Mouse (Mus musculus): ENCODE measurements around the gene Rfx2.

Gene Rfx2

DNA sequence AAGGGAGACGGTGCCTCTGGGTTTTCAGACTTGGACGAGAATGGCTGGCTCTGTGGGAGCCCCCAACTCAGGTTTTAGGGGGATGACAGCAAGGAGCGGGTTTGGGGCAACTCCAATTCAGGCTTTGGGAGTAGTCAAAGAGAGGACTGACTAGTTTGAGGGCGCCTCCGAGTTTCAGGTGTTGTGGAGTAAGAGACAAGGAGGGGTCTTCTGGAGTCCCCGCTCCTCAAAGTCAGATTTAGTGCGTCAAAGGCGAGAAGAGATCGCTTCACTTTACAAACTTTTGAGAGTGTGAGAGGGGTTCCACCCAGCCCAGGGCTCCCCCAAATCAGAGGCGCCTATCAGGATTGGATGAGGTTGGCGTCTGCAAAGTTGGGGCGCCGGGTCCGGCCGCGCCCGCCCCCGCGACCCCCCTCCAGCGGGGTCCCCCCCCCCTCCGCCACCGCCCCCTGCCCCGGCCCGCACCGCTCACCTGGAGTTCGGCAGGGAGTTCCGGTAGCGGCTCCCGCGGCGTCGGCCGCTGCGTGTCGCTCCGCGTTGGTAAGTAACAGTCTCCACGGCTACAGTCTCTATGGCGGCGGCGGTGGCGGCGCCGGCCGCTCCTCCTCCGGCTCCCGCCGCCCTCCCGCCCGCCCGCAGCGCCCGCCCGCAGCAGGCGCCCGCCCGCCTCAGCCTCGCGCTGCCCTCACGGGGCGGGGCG lies at the start of gene Rfx2:
TSS of gene Rfx2 (minus strand) at position 603 of the 700 bp plus-strand sequence.
- DNase-seq (ENCODE audit: low read depth, low spot score) = peak; percentile 6

DNA sequence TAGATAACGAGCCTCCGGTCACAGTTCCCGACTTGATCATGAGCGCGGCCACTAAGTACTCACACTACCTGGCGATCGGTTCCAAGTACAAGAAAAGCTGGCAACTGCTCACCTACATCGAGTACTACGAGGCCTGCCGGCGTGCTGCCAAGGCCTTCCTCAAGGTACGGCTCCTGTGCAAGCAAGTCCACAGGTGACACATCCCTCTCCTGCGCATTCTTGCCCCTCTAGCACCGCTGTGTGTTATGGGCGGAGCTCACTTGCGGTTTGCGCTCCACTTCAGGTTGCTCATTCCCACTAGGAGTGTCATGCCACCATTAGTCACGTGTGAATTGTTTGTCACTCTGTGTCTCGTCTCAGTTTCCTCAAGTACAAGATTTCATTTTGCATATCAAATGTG lies 46.6 kb upstream of the Rfx2 start:
- no peak for DNase-seq (ENCODE audit: low read depth, low spot score)

DNA sequence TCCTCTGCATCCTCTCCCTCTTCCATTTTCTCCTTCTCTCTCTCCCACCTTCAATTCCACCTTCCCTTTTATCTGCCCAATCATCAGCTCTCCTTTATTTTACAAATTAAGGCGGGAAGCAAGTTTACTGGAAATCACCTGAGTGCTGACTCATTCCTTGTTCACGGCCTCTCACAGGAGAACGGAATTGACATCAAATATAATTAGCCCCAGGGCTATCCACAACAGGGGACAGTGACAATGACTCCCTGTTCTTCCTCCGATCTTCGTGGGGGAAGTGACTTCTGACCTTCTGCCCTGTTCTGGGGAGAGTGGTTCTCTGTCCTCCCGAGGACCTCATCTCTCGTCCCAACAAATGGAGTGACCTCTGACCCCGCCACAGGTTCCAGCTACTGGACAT lies 46.2 kb upstream of the Rfx2 start:
- DNase-seq (ENCODE audit: low read depth, low spot score) = no peak

DNA sequence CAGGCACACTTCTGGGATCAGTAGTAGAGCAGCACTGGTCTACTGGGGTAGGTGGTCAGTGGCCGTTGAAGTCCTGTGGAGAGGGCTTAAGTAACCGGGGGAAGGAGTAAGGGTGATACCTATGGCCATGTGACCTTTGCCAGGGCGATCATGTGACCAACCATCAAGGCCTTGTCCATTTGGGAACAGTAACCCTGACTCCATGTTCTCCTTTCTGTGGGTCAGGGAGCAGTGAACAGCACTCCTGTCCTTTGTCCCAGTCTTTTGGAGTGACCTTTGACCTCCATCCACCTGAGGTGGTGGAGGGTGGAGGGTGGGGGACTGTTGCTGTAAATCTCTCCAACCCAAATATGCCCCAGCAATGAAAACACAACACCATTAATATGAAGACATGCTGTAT lies 45.7 kb upstream of the Rfx2 start:
- DNase-seq (ENCODE audit: low read depth, low spot score) = no peak

DNA sequence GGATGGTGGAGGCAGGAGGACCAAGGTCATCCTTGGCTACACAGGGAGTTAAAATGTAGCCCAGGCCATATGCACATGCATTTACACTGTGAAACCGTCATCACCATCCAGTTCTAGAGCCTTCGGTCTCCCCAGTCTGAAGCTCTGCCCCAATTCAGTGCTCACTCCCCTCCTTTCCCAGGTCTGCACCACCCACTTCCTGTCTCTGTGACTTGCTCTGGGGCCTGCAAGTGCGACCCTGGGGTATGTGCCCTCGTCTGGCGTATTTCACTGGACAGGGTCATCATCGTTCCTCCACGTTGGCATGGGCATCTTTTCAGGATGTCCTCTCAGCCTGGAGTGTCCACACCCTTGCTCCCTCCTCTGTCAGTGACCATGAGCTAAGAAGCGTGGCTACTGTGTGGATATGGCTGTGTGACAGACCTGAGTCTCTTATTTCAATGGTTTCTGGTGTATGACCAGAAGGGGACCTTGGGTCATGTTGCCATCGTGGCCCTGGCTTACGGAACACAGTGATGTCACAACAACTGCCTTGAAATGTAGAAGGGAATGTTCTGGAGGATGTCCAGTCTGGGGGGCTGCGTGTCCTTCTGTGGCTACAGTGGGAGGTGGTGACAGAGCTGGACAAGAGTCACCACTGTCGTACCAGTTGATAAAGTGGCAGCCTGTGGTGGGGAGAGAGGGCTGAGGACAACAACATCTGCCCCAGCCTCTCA lies 44.3 kb upstream of the Rfx2 start, which contains the start of gene 1700061G19Rik:
TSS of gene 1700061G19Rik (plus strand) at position 542 of the 716 bp plus-strand sequence.
- no peak for DNase-seq (ENCODE audit: low read depth, low spot score)

DNA sequence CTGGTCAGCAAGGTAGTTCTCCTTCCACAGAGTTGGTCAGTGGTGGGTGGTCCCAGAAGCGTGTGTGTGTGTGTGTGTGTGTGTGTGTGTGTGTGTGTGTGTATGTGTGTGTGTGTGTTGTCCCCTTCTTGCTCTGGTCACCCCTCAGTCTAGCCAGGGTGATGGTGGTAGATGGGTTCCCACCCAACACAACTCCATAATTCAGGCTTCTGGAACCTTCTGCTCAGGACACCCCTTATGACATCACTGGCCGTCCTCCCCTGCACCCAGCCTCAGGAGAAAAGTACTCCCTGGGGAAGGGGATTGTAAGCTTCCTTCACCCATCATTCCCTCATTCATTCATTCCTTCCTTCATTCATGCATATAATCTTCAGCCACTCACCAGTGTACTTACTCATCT lies 43.4 kb upstream of the Rfx2 start, which contains the start of gene Acsbg2:
TSS of gene Acsbg2 (minus strand) at position 211 of the 400 bp plus-strand sequence.
- no peak for DNase-seq (ENCODE audit: low read depth, low spot score)

DNA sequence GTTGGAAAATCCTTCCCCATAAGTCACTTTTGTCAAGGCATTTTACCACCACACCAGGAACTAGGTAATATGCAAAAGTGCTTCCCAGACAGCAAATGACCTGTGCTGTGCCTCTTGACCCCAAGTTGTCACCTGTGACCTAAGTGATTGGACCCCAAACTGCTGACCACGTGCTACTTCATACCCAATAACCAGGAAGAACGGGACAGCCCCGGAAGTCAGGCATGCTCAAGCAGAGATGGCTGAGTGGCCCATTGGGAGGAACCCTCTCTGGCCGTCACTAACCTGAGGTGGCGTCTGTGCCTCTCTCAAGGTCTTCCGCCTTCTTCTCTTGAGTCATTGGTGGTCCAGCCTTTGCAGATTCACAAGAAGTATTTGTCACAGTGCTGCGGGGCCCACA lies 41.7 kb upstream of the Rfx2 start:
- no peak for DNase-seq (ENCODE audit: low read depth, low spot score)

DNA sequence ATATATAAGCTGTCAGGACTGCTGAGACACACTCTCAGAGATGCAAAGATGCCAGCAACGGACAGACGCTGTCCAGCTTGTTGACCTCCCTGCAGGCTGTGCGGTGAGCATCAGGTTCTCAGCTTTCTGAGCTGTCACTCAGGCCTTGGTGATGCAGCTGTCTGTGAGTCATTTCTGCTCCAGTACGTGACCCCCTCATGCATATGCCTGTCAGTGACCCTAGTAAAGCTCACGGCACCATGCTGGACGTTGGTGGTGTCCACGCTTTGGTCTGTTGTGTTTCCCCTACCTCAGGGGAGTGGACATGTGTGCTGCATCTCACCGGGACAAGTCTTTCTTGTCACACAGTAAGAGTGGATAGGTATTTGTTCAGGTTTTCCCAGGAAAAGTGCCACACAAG lies 41.0 kb upstream of the Rfx2 start:
- no peak for DNase-seq (ENCODE audit: low read depth, low spot score)

DNA sequence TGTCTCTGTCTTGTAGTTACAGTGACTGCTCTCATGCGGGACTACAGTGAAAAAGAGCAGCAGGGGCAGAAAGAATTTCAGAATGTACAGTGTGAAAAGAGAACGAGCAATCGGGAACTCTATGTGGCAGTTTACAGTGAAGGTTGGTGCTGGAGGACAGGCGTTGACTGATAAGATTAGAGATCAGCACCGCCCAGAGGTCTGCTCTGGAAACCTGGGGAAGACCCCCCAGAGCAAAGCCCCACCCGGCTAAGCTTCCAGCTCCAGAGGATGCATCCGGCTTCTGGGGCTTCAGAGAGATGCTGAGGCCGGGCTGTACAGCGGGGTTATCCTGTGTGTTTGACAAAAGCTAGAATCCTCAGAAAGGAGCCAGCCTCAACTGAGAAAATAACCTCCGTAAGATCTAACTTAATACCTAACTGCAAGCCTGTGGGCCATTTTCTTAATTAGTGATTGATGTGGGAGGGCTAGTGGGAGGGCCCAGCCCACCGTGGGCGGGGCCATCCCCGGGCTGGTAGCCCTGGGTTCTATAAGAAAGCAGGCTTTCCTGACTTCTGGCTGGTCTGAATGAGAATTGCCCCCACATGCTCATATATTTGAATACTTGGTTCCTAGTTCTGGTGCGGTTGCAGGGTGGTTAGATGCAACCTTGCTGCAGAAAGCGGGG lies 39.6 kb upstream of the Rfx2 start:
- DNase-seq (ENCODE audit: low read depth, low spot score) = no peak

DNA sequence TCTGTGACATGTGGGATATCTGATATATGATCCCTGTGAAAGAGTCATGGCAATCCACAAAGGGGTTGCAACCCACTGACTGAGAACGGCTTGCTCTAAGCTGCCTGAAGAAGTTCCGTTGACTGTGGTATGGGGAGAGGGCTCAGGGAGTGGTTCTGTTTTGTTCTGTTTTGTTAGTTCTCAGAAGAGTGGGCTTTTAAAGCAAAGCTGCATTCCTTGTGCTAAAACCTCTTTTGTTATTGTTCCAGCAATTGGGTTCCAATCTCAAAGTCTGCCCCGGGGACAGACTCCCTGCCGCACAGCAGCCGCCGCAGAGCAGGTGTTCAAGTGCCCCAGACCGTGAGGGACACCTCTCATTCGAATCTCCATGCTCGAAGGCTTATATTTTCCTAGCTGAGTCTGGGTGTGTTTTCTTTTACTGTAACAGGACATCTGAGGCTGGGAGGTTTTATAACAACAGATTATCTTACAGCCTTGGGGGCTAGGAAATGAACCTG lies 38.7 kb upstream of the Rfx2 start:
- no peak for DNase-seq (ENCODE audit: low read depth, low spot score)

DNA sequence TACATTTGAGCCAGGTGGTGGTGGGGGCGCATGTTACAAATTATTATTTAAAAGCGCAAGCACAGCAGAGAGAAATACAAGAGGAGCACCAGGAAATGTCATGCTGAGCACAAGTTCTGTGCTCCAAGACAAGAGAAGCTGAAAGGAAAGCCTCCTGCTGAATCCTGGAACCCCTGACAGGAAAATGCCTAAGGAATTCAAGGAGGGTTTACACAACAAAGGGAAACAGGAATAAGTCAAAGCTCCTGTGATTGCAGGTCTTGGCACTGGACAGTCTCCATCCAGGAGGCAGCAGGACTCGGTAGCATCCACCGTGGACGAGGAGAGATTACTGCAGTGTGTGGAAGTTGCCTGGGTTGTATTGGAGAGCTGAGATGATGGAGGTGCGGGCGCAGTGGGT lies 35.3 kb upstream of the Rfx2 start:
- DNase-seq (ENCODE audit: low read depth, low spot score) = no peak

DNA sequence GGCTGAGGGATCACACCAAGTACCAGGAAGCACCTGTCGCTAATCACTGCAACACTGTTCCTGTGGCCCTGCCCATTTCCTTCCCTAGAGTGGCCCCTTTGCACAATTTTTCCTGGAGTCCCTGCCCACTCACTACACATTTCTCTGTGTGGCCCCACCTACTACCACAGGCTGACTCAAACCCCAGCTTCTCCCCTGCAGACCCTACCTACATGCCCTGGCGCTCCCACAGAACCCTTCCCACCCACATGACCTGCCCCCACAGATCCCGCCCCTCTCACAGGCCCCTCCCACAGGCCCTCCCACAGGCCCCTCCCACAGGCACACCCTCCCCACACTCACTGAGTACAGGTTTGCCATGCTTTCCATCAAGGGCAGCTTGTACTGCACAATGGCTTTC lies 30.4 kb upstream of the Rfx2 start:
- no peak for DNase-seq (ENCODE audit: low read depth, low spot score)

DNA sequence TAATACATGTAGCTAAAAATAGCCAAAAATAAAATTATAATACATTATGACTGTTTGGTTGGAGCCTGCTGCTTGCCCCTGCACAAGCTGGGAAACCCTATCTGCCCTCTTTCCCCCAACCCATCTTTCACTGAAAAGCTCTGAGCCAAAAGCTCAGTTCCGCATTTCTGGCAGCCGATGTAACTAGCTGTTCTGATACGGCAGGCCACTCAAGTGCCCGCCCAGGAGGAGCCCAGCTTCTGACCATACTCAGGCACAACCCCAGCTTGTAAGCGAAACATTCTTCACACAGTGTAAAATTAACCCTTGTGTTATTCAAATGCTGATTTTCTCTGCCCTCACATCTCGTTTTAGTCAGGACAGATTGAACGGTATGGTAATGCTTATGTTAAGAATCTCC lies 28.1 kb upstream of the Rfx2 start:
- DNase-seq (ENCODE audit: low read depth, low spot score) = no peak

DNA sequence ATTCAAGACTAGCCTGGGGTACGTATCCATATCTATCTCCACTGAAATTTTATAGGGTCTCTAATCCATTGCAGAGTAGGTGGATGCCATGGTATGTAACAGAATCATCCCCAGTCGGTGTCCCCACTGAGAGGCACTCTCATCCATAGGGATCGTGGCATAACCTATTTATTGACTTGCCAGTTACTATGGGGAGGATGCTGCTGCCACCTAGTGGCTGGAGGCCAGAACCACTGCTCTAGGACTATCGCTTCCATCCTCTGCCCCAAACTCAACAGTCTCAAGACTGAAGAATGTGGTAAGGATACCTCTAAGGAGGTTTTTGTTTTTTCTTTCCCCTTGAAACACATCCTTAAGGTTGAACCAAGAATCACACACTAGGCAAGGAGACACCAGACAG lies 27.4 kb upstream of the Rfx2 start:
- peak; percentile 60 for DNase-seq (ENCODE audit: low read depth, low spot score)

DNA sequence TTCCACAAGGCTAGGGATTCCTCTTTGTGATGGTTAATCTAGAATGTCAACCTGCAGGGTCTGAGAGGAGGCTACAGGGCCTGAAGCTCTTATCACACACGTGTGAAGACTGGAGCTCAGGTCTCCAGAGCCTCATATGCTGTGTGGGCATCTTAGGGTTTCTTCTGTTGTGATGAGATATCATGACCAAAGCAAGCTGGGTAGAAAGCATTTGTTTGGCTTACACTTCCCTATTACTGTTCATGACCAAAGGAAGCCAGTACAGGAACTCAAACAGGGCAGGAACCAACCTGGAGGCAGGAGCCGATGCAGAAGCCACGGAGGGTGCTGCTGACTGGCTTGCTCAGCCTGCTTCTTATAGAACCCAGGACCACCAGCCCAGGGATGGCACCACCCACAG lies 24.6 kb upstream of the Rfx2 start:
- no peak for DNase-seq (ENCODE audit: low read depth, low spot score)

DNA sequence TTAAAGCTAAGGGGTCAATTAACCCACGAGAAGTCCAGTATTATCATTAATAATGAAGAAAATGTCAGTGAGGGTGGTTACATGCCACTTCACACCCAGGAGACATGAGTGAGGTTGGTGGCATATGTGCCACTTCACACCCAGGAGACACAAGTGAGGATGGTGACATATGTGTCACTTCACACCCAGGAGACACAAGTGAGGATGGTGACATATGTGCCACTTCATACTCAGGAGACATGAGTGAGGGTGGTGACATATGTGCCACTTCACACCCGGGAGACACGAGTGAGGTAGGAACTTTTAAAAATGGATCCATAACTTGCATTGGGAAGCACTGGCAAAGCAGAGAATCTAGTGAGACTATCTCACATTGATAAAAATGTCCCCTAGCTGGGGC lies 20.4 kb upstream of the Rfx2 start:
- peak; percentile 10 for DNase-seq (ENCODE audit: low read depth, low spot score)

DNA sequence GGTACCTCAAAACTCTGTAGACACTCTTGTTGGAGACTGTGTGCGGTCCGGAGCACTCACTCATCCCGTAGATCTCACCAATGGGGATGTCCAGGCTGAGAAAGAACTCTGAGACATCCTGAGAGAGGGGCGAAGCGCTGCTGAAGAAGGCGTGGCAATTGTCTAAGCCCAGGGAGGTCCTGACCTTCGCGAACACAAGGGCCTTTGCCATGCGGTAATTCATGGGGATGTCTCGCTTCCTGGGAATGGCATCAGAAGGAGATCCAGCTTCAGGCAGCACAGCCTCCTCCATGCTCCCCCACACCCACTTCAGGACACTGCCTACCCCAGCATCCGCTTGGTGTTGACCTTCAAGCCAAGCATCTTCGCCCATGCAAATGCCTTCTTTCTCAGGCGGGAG lies 18.9 kb upstream of the Rfx2 start:
- DNase-seq (ENCODE audit: low read depth, low spot score) = no peak

DNA sequence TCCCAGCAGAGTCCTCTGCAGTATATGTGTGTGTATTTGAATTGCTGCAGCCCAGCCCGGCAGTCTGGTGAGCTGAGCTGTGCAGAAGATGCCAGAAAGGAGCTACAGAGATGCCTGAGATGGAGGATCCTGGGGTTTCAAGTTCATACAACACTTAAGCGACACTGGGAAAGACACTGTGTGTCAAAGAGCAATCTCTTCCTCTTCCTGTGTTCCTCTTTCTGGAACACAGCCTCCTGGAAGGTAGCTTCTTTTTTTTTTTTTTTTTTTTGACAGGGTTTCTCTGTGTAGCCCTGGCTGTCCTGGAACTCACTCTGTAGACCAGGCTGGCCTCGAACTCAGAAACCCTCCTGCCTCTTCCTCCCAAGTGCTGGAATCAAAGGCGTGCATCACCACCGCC lies 18.0 kb upstream of the Rfx2 start:
- no peak for DNase-seq (ENCODE audit: low read depth, low spot score)

DNA sequence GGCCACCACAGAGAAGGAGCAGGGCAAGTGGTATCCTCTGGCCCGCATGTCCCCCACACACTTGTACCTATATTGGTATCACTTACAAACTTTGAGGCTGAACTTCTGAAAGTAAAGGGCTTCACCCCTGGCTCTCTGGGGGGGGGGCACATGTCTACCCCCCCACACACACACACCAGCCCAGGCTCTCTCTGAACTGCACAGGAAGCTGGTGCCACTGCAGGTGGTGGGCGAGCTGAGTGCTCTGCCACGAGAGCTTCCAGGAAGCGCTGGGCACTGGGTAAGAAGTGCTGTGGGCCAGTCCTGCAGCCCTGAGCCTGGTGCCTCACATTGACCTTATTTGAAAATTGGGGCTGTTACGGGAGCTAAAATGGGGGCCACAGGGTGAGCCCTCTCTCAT lies 12.9 kb upstream of the Rfx2 start:
- no peak for DNase-seq (ENCODE audit: low read depth, low spot score)

DNA sequence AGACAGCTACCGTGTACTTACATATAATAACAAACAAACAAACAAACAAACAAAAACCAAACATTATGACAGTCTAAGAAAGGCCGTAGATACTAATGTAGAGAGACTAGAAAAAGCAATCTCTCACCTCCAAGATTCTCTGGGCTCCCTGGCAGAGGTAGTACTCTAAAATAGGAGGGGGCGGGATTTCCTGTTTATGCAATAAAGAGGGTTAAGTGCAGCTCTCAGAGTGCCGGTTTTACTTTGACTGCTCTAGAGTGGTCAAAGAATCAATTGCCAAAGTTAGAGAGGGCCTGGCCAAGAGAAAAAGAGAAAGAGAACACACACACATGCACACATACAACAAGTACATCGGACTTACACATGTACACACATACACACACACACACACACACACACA lies 11.4 kb upstream of the Rfx2 start:
- DNase-seq (ENCODE audit: low read depth, low spot score) = no peak

DNA sequence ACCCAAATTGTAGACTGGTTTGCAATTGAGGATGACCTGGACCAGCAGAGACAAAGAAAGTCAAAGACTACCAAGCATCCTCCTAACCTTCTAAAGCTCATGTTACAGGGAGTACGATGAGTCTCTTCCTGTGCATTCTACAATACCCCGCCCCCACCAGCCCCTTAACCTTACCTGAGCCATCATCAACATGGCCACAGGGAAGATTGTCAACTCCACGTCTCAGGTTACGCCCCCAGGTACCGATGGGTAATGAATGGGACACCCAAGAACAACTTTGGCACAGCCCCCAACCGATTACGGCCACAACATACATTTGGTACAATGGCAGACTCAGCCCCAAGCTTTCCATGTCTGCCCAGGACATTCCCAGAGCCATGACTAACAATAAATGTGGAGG lies 9.7 kb upstream of the Rfx2 start:
- no peak for DNase-seq (ENCODE audit: low read depth, low spot score)

DNA sequence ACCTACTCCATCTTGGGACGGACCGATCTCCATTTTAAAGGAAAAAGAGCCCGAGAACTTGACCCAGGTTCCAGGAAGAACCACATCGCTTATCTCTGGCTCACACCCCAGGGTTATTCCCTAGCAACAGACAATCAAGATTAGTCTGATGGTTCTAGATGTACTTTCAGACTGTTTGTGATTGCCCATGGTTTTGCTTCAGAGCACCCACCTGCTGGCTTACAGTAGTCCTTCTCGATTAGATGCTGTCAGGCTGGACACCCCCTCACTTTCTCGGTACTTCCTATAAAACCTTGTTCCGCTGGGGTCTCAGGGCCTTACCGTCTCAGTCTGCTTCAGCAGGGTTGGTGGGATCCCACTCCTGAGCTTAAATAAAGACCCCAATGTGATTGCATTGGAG lies 5.5 kb upstream of the Rfx2 start:
- DNase-seq (ENCODE audit: low read depth, low spot score) = no peak

DNA sequence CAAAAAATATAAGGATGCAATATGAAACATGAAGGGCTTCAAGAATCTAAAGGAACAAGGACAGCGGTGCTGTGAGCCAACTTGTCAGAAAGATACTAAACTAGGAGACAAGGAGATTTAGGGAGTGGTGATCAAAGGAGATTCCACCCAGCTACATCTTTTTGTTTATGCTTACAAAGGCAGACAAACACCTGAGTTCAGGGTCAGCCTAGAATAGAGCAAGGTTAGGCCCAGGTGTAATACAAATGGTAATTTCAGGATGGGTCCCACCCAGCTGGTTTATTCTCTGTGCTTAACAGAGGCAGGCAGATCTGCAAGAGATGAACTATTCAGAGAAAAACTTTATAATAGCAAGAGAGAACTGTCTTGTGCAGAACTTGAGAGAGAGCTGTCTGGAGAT lies 2.6 kb upstream of the Rfx2 start:
- DNase-seq (ENCODE audit: low read depth, low spot score) = no peak

Measured in brain, adult 2 months (tissue).